Comparison of ENCODE assay signal across 31 mouse cellular contexts in genomic region chr10:5070168-5070940, GRCm38 (mm10). TPM values are rescaled to one million over a fixed set of nuclear protein-coding genes. Genes with fewer than 3 reads are reported as not detected.
A peak's percentile ranks its signal among the peaks of the same experiment; 100 is the strongest.
DNase-seq lines count a peak whose midpoint lies in the region; ATAC-seq and TF ChIP-seq lines count a peak whose summit lies in the region.
"Had no signal": no experiment of that assay in that cellular context is flagged by ENCODE, and none has a peak within 500 bp of the region (broad histone marks: within the 10 kb centered on the region; RNA-seq: fewer than 3 reads in every experiment).

No protein-coding gene starts in this region.

- no peak for DNase-seq in heart, adult 2 months
- DNase-seq in heart, adult 9 months (ENCODE audit: low spot score in 2 of 2), result no peak
- no peak for DNase-seq in heart, embryonic 10.5 days (ENCODE audit: low spot score)
- DNase-seq in natural killer cell, adult 2 months (ENCODE audit: low spot score in 2 of 2), result no peak
- DNase-seq: adrenal gland, postnatal 25 days; cerebellum, adult 11-12 months; cerebellum, adult 9-11 months; gastrocnemius, postnatal 25 days; kidney, adult 9 months; kidney, postnatal 10 days; layer of hippocampus, adult 9-11 months; liver, postnatal 0 days; lung, postnatal 36 days; right cerebral cortex, adult 18-20 months; spleen, adult 18-20 months; thymus, postnatal 14 days had no signal

- TF ChIP-seq EP300 in heart, adult 2 months (IDR thresholded peaks at IDR 0.05; ENCODE audit: insufficient read depth, low read depth, low read length), result no peak

- WGBS in heart, adult 2 months, result 73% methylated on average over 11 of the region's 11 CpGs
- 84% methylated on average over 11 of the region's 11 CpGs for WGBS in heart, embryonic 15.5 days
- WGBS in heart, embryonic 10.5 days, result 89% methylated on average over 11 of the region's 11 CpGs

- H3K36me3 ChIP-seq in heart, adult 2 months (ENCODE audit: control insufficient read depth, insufficient read depth, low read length), result peaks cover 7% of the 10 kb centered on the region
- H3K36me3 ChIP-seq in heart, embryonic 15.5 days, result peaks cover 14% of the 10 kb centered on the region
- peaks cover 20% of the 10 kb centered on the region; the same call in 1 of the 2 replicates for H3K36me3 ChIP-seq in heart, embryonic 10.5 days
- H3K36me3 ChIP-seq in C2C12 (ENCODE audit: control insufficient read depth, insufficient read depth), result peaks cover 14% of the 10 kb centered on the region
- H3K36me3 ChIP-seq: midbrain, embryonic 12.5 days had no signal

- ATAC-seq in heart, embryonic 15.5 days (replicated peaks; ENCODE audit: insufficient number of reproducible peaks, insufficient read depth, low FRiP score, low read depth), result no peak
- ATAC-seq: forebrain, embryonic 13.5 days; intestine, postnatal 0 days; liver, embryonic 12.5 days; liver, postnatal 0 days had no signal

- no peaks in the 10 kb centered on the region for H3K4me1 ChIP-seq in heart, adult 2 months (ENCODE audit: control insufficient read depth, insufficient read depth, low read length)
- 0 out of 2 replicates have a peak, but pooled peaks cover 8% of the 10 kb centered on the region for H3K4me1 ChIP-seq in heart, embryonic 15.5 days (replicated peaks)
- peaks cover 7% of the 10 kb centered on the region; the same call in 1 of the 2 replicates for H3K4me1 ChIP-seq in heart, embryonic 10.5 days
- peaks cover 5% of the 10 kb centered on the region for H3K4me1 ChIP-seq in embryonic fibroblast, embryonic 13.5 days (ENCODE audit: control insufficient read depth, insufficient read depth, low read length)
- H3K4me1 ChIP-seq: forebrain, embryonic 13.5 days; liver, embryonic 12.5 days; midbrain, embryonic 12.5 days had no signal

- H3K4me2 ChIP-seq in heart, embryonic 15.5 days, result peak overlapping the region; percentile 59
- H3K4me2 ChIP-seq: embryonic facial prominence, embryonic 13.5 days; forebrain, embryonic 13.5 days; hindbrain, embryonic 14.5 days; liver, embryonic 12.5 days; midbrain, embryonic 12.5 days had no signal

- no peak for TF ChIP-seq POLR2A in heart, adult 2 months (IDR thresholded peaks at IDR 0.05; ENCODE audit: insufficient read depth, low read depth, low read length)
- TF ChIP-seq POLR2A in embryonic fibroblast, embryonic 13.5 days (IDR thresholded peaks at IDR 0.05; ENCODE audit: low read depth, low read length), result no peak

- H3K79me2 ChIP-seq in heart, adult 2 months (replicated peaks; ENCODE audit: control insufficient read depth, insufficient read depth, low read length), result no peaks in the 10 kb centered on the region
- H3K79me2 ChIP-seq in C2C12 (ENCODE audit: control insufficient read depth, insufficient read depth), result no peaks in the 10 kb centered on the region

- H3K79me3 ChIP-seq in C2C12 (ENCODE audit: low read depth), result no peaks in the 10 kb centered on the region

- no peaks in the 10 kb centered on the region for H3K9me3 ChIP-seq in heart, embryonic 15.5 days (replicated peaks)
- H3K9me3 ChIP-seq in heart, embryonic 10.5 days, result no peaks in the 10 kb centered on the region
- H3K9me3 ChIP-seq: embryonic facial prominence, embryonic 13.5 days; forebrain, embryonic 13.5 days; liver, embryonic 12.5 days; midbrain, embryonic 12.5 days had no signal

- peak overlapping the region; percentile 32 for H3K4me3 ChIP-seq in heart, adult 2 months
- H3K4me3 ChIP-seq in heart, embryonic 15.5 days, result peak overlapping the region; percentile 19
- no peak overlapping the region for H3K4me3 ChIP-seq in heart, embryonic 10.5 days
- no peak overlapping the region for H3K4me3 ChIP-seq in C2C12 (ENCODE audit: insufficient read depth, poor library complexity, severe bottlenecking)
- no peak overlapping the region for H3K4me3 ChIP-seq in embryonic fibroblast, embryonic 13.5 days (ENCODE audit: insufficient read depth, low read length)
- H3K4me3 ChIP-seq: embryonic facial prominence, embryonic 13.5 days; forebrain, embryonic 13.5 days; liver, embryonic 12.5 days; midbrain, embryonic 12.5 days had no signal

- no peak overlapping the region for H3K9ac ChIP-seq in heart, adult 2 months (ENCODE audit: low read depth, low read length)
- no peak overlapping the region for H3K9ac ChIP-seq in heart, embryonic 15.5 days
- H3K9ac ChIP-seq: embryonic facial prominence, embryonic 13.5 days; forebrain, embryonic 13.5 days; hindbrain, embryonic 14.5 days; liver, embryonic 12.5 days; liver, postnatal 0 days; midbrain, embryonic 12.5 days had no signal

- H3K27ac ChIP-seq in heart, adult 2 months, result peak overlapping the region; percentile 92
- H3K27ac ChIP-seq in heart, embryonic 15.5 days, result peak overlapping the region; percentile 97
- H3K27ac ChIP-seq in heart, embryonic 10.5 days, result no peak overlapping the region; the same call in 1 of the 2 replicates
- peak overlapping the region; percentile 54; the same call in 1 of the 2 replicates for H3K27ac ChIP-seq in embryonic fibroblast, embryonic 13.5 days (ENCODE audit: insufficient read depth, low read length)
- H3K27ac ChIP-seq: embryonic facial prominence, embryonic 13.5 days; forebrain, embryonic 13.5 days; hindbrain, embryonic 14.5 days; liver, embryonic 12.5 days; midbrain, embryonic 12.5 days had no signal

- no peak for TF ChIP-seq CTCF in heart, adult 2 months (IDR thresholded peaks at IDR 0.05)
- no peak for TF ChIP-seq CTCF in C2C12 (IDR thresholded peaks at IDR 0.05; ENCODE audit: control insufficient read depth, insufficient read depth, insufficient read length)
- no peak for TF ChIP-seq CTCF in embryonic fibroblast, embryonic 13.5 days (IDR thresholded peaks at IDR 0.05; ENCODE audit: borderline replicate concordance, insufficient read depth, low read length)

- intact Hi-C loops in heart, adult 2 months (cut with DNase I), result no loop called here

- no peaks in the 10 kb centered on the region for H3K27me3 ChIP-seq in heart, adult 2 months (ENCODE audit: control insufficient read depth, insufficient read depth, low read length)
- H3K27me3 ChIP-seq in heart, embryonic 15.5 days, result no peaks in the 10 kb centered on the region
- no peaks in the 10 kb centered on the region for H3K27me3 ChIP-seq in heart, embryonic 10.5 days (ENCODE audit: insufficient read depth, poor library complexity, severe bottlenecking)
- no peaks in the 10 kb centered on the region for H3K27me3 ChIP-seq in C2C12 (ENCODE audit: control insufficient read depth, insufficient read depth, insufficient read length)
- H3K27me3 ChIP-seq: embryonic facial prominence, embryonic 13.5 days; forebrain, embryonic 13.5 days; liver, embryonic 12.5 days; midbrain, embryonic 12.5 days had no signal

- H3ac ChIP-seq in C2C12 (ENCODE audit: control insufficient read depth, insufficient read length, low read depth), result no peak overlapping the region

TF ChIP-seq in C2C12, 6 proteins besides CTCF, POLR2A, EP300 and RAD21:
- TF ChIP-seq MYOD1 (IDR thresholded peaks at IDR 0.05; ENCODE audit: control insufficient read depth, insufficient read length, low read depth) (peak; percentile 49), MAX (IDR thresholded peaks at IDR 0.05) (no peak), USF1 (IDR thresholded peaks at IDR 0.05; ENCODE audit: low read depth) (no peak)

RNA-seq across cellular contexts. Expression of gene Gm10097, which starts 1.4 kb away (rescaled TPM):
- total RNA-seq in heart, adult 2 months (2021), result under 1 TPM; 0.16 to 0.61 TPM
- polyA plus RNA-seq in heart, adult 2 months (2012; rRNA removed), result 0.12 and 0.70 TPM in 2 replicates
- polyA plus RNA-seq in heart, embryonic 15.5 days (2015; fragmentation: Nextera tagmentation; extraction: Ambion mirVana), result 0.99 and 1.9 TPM in 2 replicates
- 0.18 and 0.25 TPM in 2 replicates for polyA plus RNA-seq in heart, embryonic 10.5 days (2016; fragmentation: Nextera tagmentation; extraction: Ambion mirVana)
- 0.02 TPM for polyA plus RNA-seq in C2C12 (2012; fragmentation: generic; extraction: Trizol)
- not detected in 2 replicates for polyA plus RNA-seq in embryonic fibroblast, embryonic 13.5 days (2011; ENCODE audit: insufficient read length, low read depth, missing spikeins)
- total RNA-seq: adrenal gland, adult 18-20 months; adrenal gland, postnatal 25 days; hematopoietic stem cell, adult 5-6 weeks; left cerebral cortex, postnatal 10 days; neutrophil, adult 5-6 weeks had no signal
- polyA plus RNA-seq: liver, embryonic 12.5 days; midbrain, embryonic 12.5 days; neural tube, embryonic 11.5 days; urinary bladder, adult 2 months had no signal

Comparison
In these comparisons a context has a peak if more than half of its experiments do, and no peak if none do; other contexts are left out.
1. H3K4me3 ChIP-seq: peak in heart, adult 2 months (single experiment) and heart, embryonic 15.5 days (single experiment); none in heart, embryonic 10.5 days (single experiment), C2C12 (single experiment) and embryonic fibroblast, embryonic 13.5 days (single experiment).